Mouse (Mus musculus): ENCODE data around the gene Hexdc.

GRCm38 (mm10) chr11:121216831-121217230, 12.6 kb downstream of the Hexdc start:
- no peak for TF ChIP-seq CTCF (conservative IDR thresholded peaks at IDR 0.05; ENCODE audit: low read length)
- TF ChIP-seq NANOG (IDR thresholded peaks at IDR 0.05; ENCODE audit: borderline replicate concordance, low read length): no peak
- no peak for TF ChIP-seq POU5F1 (IDR thresholded peaks at IDR 0.05; ENCODE audit: borderline replicate concordance, low read length)
